Mouse (Mus musculus): ENCODE results near the gene Adcy2. TPM values are rescaled to one million over a fixed set of nuclear protein-coding genes. Genes with fewer than 3 reads are reported as not detected.
A peak's percentile ranks its signal among the peaks of the same experiment; 100 is the strongest.

Gene Adcy2
- polyA plus RNA-seq (2011; ENCODE audit: insufficient read length, low read depth, missing spikeins) = 10.9 and 13.1 TPM in 2 replicates

GRCm38 (mm10) chr13:68998918-68999801, at the start of gene Adcy2:
Gene Adcy2 (minus strand): TSS chr13:68999541.
- H3K4me1 ChIP-seq (ENCODE audit: control insufficient read depth, insufficient read depth, low read length) = no peaks in the 10 kb centered on the region
- H3K27ac ChIP-seq (ENCODE audit: insufficient read depth, low read length) = no peak within 1 kb of the TSS
- TF ChIP-seq POLR2A (IDR thresholded peaks at IDR 0.05; ENCODE audit: low read depth, low read length) (no peak), CTCF (IDR thresholded peaks at IDR 0.05; ENCODE audit: borderline replicate concordance, insufficient read depth, low read length) (no peak)
- peak within 1 kb of the TSS; percentile 66 for H3K4me3 ChIP-seq (ENCODE audit: insufficient read depth, low read length)

- TF ChIP-seq CTCF (IDR thresholded peaks at IDR 0.05; ENCODE audit: borderline replicate concordance, insufficient read depth, low read length) = no peak
- TF ChIP-seq POLR2A (IDR thresholded peaks at IDR 0.05; ENCODE audit: low read depth, low read length) = no peak
- no peak overlapping the region for H3K27ac ChIP-seq (ENCODE audit: insufficient read depth, low read length)
- no peak overlapping the region for H3K4me3 ChIP-seq (ENCODE audit: insufficient read depth, low read length)
- no peaks in the 10 kb centered on the region for H3K4me1 ChIP-seq (ENCODE audit: control insufficient read depth, insufficient read depth, low read length)
Measured at GRCm38 (mm10) chr13:69036991-69037597, 37.8 kb upstream of the Adcy2 start.

- no peak overlapping the region for H3K4me3 ChIP-seq (ENCODE audit: insufficient read depth, low read length)
- H3K4me1 ChIP-seq (ENCODE audit: control insufficient read depth, insufficient read depth, low read length) = no peaks in the 10 kb centered on the region
- no peak overlapping the region for H3K27ac ChIP-seq (ENCODE audit: insufficient read depth, low read length)
- no peak for TF ChIP-seq POLR2A (IDR thresholded peaks at IDR 0.05; ENCODE audit: low read depth, low read length)
- TF ChIP-seq CTCF (IDR thresholded peaks at IDR 0.05; ENCODE audit: borderline replicate concordance, insufficient read depth, low read length) = no peak
Measured at GRCm38 (mm10) chr13:69034621-69035020, 35.3 kb upstream of the Adcy2 start.

GRCm38 (mm10) chr13:69033532-69033931, 34.2 kb upstream of the Adcy2 start:
- Histone ChIP-seq H3K4me1 (ENCODE audit: control insufficient read depth, insufficient read depth, low read length) (no peaks in the 10 kb centered on the region), H3K4me3 (ENCODE audit: insufficient read depth, low read length) (no peak overlapping the region)

GRCm38 (mm10) chr13:69029078-69029757, 29.9 kb upstream of the Adcy2 start:
- TF ChIP-seq POLR2A (IDR thresholded peaks at IDR 0.05; ENCODE audit: low read depth, low read length) (no peak), CTCF (IDR thresholded peaks at IDR 0.05; ENCODE audit: borderline replicate concordance, insufficient read depth, low read length) (no peak)
- Histone ChIP-seq H3K27ac (ENCODE audit: insufficient read depth, low read length) (no peak overlapping the region), H3K4me3 (ENCODE audit: insufficient read depth, low read length) (no peak overlapping the region), H3K4me1 (ENCODE audit: control insufficient read depth, insufficient read depth, low read length) (no peaks in the 10 kb centered on the region)

More at GRCm38 (mm10) chr13:69033532-69033931, 34.2 kb upstream of the Adcy2 start:
- no peak overlapping the region for H3K27ac ChIP-seq (ENCODE audit: insufficient read depth, low read length)
- TF ChIP-seq CTCF (IDR thresholded peaks at IDR 0.05; ENCODE audit: borderline replicate concordance, insufficient read depth, low read length) (no peak), POLR2A (IDR thresholded peaks at IDR 0.05; ENCODE audit: low read depth, low read length) (no peak)

- H3K27ac ChIP-seq (ENCODE audit: insufficient read depth, low read length) = no peak overlapping the region
- H3K4me1 ChIP-seq (ENCODE audit: control insufficient read depth, insufficient read depth, low read length) = no peaks in the 10 kb centered on the region
- no peak overlapping the region for H3K4me3 ChIP-seq (ENCODE audit: insufficient read depth, low read length)
- TF ChIP-seq POLR2A (IDR thresholded peaks at IDR 0.05; ENCODE audit: low read depth, low read length) = no peak
- no peak for TF ChIP-seq CTCF (IDR thresholded peaks at IDR 0.05; ENCODE audit: borderline replicate concordance, insufficient read depth, low read length)
Measured at GRCm38 (mm10) chr13:69024964-69025363, 25.6 kb upstream of the Adcy2 start.

GRCm38 (mm10) chr13:69023239-69023638, 23.9 kb upstream of the Adcy2 start:
- H3K27ac ChIP-seq (ENCODE audit: insufficient read depth, low read length) = no peak overlapping the region
- H3K4me3 ChIP-seq (ENCODE audit: insufficient read depth, low read length) = no peak overlapping the region
- H3K4me1 ChIP-seq (ENCODE audit: control insufficient read depth, insufficient read depth, low read length) = no peaks in the 10 kb centered on the region
- no peak for TF ChIP-seq POLR2A (IDR thresholded peaks at IDR 0.05; ENCODE audit: low read depth, low read length)
- no peak for TF ChIP-seq CTCF (IDR thresholded peaks at IDR 0.05; ENCODE audit: borderline replicate concordance, insufficient read depth, low read length)

GRCm38 (mm10) chr13:69020574-69020973, 21.2 kb upstream of the Adcy2 start:
- TF ChIP-seq CTCF (IDR thresholded peaks at IDR 0.05; ENCODE audit: borderline replicate concordance, insufficient read depth, low read length) = no peak
- no peak for TF ChIP-seq POLR2A (IDR thresholded peaks at IDR 0.05; ENCODE audit: low read depth, low read length)
- Histone ChIP-seq H3K27ac (ENCODE audit: insufficient read depth, low read length) (no peak overlapping the region), H3K4me1 (ENCODE audit: control insufficient read depth, insufficient read depth, low read length) (no peaks in the 10 kb centered on the region), H3K4me3 (ENCODE audit: insufficient read depth, low read length) (no peak overlapping the region)

GRCm38 (mm10) chr13:69006915-69007314, 7.6 kb upstream of the Adcy2 start:
- H3K4me1 ChIP-seq (ENCODE audit: control insufficient read depth, insufficient read depth, low read length) = no peaks in the 10 kb centered on the region
- H3K27ac ChIP-seq (ENCODE audit: insufficient read depth, low read length) = no peak overlapping the region
- TF ChIP-seq POLR2A (IDR thresholded peaks at IDR 0.05; ENCODE audit: low read depth, low read length) (no peak), CTCF (IDR thresholded peaks at IDR 0.05; ENCODE audit: borderline replicate concordance, insufficient read depth, low read length) (no peak)
- H3K4me3 ChIP-seq (ENCODE audit: insufficient read depth, low read length) = no peak overlapping the region
